Mouse (Mus musculus) lung, postnatal 10 days (tissue): Measurements from ENCODE around the gene Grin2c.

Source experiments
- DNase-seq: peaks from one replicate; pipeline ENCODE4 v3.0.0; 2021

Gene Grin2c

DNA sequence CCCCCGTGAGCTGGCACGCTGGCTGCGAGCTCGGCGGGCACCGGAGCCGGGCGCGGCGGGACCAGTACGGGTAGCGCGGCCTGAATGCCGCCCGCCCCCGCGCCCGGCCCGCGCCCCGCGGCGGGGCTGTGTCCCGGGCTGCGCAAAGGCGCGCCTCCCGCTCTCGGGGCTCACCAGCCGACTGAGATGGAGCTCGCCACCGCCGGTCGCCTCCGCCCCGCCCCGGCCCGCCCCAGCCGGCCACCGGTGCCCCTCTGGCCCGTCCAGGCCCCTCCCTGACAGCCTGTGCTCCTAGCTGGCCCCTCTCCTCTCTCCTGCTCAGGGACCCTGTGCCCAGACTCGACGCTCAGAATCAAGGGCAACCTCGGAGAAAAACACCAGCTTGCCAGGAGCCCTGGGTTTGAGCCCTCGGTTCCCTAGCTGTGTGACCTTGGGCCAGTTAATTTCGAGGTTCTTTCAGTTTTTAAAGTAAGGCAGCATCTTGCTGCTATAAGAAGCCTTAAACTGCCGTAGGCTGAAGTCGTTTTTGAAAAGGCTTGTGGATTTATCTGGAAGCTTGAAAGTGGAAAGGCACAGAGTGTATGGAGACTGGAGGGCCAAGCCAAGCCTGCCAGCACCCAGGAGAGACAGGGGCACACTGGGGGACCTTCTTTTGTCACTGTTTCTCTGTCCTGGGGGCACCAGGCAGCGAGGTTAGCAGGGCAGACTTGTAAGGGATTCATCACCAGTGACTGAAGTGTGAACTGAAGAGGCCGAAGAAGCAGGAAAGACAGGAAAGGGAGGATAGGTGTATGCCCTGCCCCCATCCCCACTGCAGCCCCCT, at the start of gene Grin2c:
TSS of gene Grin2c (minus strand) at position 183 of the 823 bp plus-strand sequence.
- DNase-seq: no peak

DNA sequence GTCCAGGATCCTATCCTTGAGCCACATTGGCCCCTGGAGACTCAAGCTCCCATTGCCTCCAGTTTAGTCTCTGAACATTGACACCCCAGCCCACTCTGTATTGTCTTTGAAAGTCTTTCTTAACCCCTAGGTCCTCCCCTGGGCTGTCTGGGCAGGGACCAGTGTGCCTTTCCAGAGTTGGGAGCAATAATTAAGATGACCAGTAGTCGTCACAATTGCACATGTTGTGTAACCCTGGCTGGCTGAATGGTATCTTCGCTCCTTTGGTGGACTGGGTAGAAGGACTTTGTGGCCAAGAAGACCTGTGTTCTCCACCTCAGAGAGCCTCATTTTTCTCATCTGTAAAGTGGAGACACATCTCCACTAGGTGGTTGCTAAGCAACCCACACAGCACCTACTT, 47.2 kb upstream of the Grin2c start:
- DNase-seq: no peak

DNA sequence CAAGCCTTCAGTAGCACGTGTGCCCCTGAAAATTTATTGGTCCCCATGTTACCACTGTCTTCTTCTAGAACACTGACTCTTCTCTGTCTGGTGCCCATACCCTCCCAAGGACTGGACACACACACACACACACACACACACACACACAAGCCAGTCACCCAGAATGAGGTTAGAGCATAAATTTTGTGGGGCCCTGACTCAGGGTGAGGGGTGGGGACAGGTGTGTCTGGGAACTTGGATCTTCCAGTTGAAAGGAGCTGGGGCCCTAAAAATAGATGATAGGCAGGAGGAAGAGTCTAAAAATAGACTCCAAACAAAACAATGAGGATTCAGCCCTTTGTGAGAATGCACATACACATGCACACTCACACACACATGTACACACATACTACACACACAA, 41.7 kb upstream of the Grin2c start:
- no peak for DNase-seq

DNA sequence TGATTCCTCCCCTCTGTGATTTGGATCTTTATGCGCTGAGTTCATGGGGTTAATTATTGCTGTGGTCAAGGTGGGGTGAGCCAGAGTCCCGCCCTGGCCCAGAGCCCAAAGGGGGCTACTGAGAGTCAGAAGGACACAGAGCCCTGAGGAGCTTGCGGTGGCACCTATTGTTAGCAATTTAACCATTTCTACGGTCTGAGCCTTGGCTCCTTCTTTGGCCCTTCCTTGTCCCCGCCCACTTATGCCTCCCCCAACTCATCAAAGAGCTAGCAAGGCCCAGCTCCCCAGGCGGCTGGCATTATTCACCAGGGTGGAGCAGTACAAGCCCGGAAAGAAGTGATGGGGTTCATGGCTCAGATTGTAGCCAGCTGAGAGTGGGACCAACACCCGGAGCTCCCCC, 39.8 kb upstream of the Grin2c start, which contains the start of gene Otop2:
TSS of gene Otop2 (plus strand) at position 301 of the 400 bp plus-strand sequence.
- DNase-seq: no peak

DNA sequence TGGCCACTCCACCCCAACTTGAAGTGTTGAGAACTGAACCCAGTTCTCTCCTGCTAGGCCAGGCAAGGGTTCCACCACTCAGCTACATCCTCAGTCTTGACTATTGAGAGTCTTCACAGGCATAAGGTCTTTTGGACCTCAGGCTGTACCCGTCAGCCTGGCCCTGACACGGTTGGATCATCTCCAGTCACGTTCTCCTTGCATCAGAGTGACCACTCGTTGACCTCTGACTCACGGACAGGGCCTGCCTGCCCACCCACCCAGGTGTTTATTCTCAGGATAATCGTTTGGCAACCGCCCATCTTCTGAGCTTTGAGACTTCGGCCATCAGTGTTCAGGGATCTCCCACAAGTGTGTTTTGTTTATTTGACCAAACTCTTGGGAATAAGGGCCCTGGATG, 36.1 kb upstream of the Grin2c start:
- peak; percentile 29 for DNase-seq

DNA sequence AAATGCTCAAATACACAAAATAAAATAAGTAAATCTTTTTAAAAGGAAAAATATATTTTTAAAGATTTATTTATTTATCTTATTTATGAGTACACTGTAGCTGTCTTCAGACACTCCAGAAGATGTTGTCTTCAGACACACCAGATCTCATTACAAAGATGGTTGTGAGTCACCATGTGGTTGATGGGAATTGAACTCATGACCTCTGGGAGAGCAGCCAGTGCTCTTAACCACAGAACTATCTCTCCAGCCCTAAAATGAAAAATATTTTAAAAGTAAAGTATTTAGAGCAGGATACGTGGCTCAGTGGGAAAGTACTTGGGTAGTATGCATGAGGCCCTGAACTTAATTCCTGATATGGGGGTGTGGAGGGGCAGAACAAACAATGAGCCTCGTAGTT, 34.3 kb upstream of the Grin2c start:
- DNase-seq: no peak

DNA sequence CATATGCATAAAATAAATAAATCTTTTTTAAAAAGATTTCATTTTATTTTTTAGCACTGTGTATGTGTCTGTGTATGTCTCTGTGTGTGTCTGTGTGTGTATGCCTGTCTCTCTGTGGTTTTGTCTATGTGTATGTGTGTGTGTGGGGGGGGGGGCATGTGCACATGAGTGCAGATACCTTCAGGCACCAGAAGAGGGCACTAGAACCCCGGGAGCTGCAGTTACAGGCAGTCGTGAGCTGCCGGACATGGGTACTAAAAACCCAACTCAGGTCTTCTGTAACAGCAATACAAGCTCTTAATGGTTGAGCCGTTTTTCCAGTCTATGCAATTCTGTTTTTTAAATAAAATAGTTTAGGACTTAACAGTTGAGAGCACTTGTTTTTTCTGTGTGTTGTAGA, 33.7 kb upstream of the Grin2c start:
- no peak for DNase-seq

DNA sequence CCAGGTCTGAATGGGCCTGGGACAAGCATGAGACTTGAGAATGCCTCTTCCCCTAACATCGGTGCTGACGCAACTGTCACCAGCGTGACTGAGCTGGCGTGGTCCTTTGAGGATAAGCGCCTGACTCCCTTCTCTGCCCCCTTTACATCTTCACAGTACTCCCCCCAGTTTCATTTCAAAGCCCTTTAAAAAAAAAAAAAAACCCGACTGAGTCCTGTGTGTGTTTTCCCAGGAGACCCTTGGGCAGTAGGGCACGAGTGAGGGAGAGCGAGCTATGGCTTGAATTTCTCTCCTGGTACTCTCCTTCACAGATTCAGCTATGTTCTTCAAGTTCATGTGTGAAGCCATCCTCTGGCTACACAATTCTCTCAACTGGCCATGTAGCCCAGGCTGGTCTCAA, 31.1 kb upstream of the Grin2c start:
- no peak for DNase-seq

DNA sequence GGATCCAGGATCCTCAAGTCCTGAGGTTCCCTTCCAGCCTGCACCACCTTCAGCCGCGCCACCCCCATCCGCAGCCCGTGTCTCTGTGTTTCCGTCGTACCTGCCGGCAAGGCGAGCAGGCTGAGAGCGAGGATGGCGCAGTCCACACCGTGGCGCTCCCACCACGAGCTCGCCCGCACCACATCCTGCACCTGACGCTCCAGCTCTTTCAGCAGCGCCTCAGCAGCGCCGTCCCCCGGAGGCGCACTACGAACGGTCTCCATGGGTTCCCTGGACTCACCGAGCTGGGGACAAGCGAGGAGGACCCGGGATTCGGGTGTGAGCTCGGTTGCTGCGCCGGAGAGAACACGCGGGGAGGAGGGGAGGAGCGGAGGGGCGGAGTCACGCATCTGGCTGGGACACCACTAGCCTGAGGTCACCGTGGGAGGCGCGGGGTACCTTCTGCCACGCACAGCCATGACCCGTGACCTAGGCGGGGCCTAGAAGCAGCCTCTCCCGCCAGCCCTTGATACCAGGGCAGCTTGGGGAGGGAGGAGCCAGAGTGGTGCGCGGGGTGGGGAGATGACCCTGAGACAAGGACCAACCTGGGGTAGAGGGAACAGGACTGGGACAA, 30.3 kb upstream of the Grin2c start, which contains the start of gene Fads6:
TSS of gene Fads6 (minus strand) at position 450 of the 613 bp plus-strand sequence.
- DNase-seq: peak; percentile 55

DNA sequence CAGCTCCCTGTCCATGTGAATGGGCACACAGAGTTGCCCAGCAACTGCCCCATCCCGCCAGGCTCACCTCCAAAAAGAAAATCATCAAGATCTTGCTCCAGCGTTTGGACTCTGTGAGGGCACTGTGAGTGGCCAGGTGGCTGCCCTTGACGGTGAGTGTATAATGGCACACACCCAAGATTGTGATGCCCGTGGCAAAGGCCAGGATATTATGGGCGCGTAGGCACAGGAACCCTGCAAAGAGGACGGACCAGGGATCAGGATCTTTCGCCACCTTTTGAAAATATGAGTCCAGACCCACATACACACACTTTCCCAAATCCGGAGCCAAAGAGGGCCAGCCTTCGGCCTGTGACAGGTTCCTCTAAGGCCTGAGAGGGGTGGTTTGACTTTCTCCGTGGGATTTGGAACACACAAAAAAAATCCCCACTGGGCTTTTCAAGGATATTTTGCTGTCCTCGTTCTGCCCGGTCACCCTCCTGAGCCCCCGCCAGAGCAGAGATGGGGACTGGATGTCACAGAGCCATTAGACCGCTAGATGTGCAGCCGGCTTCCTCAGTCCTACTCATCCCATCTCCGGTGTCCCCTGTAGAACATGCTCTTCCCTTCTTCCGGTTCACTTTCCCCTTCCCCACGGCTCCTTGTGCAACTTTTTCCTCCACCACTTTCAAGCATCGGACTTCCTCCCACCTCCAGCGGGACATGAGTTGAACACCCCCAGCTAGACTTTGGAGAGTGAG, 29.6 kb upstream of the Grin2c start:
- DNase-seq: no peak

DNA sequence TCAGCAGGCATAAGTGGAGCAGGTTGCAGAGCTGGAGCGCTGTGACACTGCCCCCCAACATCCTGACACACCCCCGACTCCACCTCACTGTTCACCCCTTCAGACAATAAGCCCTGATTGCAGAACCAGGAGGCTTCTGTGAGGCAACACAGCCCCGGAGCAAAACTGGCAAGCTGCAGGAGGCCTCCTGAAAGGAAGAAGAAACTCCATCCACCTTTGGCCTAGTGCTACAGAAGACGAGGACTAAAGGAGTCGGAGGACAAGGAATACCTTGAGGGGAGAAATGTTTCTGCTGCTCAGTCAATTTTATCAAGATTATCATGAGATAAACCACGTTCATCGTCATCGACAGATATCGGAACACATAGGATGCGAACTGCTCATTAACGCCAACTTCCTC, 28.9 kb upstream of the Grin2c start:
- no peak for DNase-seq

DNA sequence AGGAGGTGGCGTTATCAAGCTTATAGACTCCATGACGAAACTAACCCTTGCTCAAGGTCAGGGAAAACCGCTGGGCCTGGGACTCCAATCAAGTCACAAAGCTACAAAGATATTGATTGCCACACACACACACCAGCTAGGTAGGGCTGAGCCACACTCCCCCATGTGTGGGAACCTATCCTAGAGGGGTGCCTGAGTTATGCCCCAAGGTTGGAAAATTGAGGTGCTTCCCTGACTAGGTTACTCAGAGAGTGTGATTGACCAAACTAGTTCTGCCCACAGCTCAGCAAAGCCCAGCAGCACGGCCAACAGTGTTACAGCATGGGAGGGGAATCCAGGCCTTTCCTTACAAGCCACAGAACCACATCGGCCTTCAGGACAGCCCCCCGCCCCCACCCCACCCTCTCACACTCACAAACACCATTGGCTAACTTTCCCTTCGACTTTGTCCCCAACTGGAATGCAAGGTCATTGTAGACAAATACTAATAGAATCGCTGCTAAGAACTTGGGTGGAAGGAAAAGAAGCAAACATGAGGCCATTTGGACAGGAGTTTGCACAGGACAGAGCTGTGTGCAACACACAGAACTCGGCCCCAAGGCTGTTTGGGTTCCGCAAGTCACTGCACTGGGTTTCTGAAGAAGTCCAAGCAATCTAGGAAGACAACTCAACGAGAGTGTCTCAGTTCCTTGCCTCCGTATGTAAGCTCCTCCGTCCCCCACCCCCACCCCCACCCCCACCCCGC, 25.8 kb upstream of the Grin2c start:
- DNase-seq: no peak

DNA sequence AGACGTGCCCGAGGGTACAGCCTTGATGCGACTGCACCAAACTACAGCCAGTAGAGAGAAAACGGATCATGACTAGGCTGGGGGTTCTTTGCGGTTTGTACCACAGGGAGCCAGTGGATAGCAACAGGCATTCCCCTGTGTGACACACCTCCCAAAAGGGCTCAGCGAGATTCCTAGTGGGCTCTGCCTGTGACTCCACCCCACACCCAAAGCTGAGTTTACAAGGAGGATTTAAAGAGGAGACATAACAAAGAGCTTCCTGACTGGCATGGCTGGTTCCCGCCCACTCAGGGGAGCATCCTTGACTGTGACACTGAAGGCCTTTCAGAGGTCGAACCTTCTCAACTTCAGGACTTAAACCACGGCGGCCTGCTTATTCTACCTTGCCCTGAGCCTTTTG, 24.5 kb upstream of the Grin2c start:
- DNase-seq: no peak

DNA sequence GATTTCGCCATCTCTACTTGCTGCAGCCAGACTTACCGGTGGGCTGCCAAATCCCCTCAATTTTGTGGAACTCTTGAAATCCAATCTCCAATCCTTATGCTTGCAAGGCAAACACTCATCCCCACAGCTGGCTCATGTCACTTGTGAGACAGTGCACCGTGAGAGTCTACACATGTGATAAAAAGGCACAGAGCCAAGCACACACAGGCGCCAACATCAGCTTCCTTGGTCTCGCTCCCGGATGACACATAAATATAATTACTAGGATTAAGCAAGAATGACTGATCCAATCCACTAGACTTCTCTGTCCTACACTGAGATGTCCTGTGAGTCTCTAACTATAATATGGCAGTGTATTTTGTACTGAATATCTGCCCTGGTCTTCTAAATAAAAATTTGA, 23.9 kb upstream of the Grin2c start:
- DNase-seq: peak; percentile 88

DNA sequence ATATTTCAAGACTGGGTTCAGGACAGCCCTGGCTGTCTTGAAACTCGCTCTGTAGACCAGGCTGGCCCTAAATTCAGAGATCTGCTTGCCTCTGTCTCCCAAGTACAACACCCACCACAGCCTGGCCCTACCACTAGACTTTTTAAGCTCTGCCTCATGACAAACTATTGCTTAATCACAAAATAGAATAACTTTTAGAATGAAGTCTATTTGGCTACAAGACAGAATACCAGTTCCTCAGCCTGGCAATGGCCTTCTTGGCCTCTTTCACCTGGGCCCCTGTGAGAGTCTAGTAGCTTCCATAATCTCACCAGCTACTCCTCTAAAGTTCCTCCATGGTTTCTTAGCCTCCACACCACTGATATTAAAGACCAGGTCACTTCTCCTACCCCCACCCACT, 23.3 kb upstream of the Grin2c start:
- DNase-seq: no peak

DNA sequence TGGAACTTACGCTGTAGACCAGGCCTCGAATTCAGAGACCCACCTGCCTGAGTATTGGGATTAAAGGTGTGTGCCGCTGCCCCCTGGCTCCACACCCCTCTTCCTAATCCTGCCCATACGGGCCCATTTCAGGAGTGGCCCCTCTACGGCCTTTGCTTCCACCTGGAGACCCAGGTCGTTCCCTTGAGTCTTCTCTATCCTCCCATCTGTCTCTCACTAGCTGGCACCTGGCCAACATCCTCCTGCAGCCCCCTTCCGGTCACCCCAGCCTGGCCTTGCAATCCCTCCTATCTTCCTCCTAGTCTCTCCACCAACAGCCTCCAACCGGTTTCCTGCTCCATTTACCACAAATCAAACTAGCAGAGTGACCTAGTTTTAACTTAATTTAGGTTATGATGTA, 22.8 kb upstream of the Grin2c start:
- DNase-seq: no peak

DNA sequence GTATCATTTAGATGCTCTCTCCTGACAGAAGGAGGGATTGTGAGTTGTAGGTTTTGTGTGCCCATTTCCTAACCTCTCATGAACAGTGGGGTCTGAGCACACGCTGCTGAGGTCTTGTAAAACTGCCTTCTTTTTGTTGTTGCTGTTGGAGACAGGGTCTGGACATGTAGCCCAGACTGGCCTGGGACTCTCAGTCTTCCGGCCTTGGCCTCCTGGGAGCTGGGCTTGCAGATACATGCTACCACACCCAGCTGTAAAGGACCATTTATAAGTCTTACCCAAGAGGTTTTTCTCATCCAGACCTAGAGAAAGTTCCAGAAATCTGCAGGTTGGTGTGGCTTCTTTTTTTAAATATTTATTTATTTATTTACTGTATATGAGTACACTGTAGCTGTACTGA, 21.3 kb upstream of the Grin2c start:
- DNase-seq: no peak

DNA sequence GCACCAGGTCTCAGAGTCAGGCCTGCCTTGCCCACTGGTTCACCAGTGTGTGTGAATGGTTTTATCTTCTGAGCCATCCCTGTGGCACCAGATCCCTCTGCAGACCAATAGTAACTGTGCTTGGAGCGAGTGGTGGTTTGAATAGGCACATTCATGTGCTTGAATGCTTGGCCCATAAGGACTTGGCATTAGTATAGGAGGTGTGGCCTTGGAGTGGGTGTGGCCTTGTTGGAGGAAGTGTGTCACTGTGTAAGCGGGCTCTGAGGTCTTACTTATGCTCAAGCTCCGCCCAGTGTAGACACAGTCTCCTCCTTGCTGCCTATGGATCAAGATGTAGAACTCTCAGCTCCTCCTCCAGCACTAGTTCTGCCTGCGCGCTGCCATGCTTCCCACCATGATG, 20.3 kb upstream of the Grin2c start:
- DNase-seq: no peak

DNA sequence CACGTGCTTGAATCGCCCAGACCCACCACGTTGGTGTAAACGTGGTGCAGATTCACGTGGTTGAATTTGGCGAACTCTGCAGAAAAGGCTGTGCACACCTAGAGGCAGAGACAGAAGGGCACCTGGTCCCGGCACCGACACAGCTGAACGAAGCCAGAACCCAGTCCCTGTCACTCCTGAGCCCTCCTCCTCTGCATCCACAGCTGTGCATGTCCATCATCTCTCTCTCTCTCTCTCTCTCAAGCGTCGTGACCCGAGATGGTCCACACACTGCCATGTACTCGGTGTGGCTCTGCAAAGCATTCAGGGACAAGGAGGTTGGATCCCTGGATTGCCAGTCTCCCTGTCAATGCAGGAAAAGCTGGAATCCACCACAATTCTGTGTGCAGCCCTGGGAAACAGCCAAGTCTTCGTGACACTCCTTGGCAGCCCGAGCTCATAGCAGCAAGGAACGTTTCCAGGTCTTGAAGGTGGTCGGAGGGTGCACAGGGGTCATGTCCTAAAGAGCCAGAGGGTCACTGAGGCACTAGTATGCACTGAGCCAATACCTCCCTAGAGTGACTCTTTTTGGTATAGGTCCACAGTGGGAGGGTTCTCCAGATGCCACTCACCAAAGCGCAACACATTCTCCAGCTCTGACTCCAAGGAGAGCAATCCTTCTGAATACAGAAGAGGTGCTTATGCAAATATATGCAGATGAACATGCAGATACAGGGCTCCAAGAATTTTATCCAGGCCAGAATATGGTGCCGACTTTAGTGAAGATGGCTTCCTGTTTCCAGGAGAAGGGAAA, 19.4 kb upstream of the Grin2c start:
- no peak for DNase-seq

DNA sequence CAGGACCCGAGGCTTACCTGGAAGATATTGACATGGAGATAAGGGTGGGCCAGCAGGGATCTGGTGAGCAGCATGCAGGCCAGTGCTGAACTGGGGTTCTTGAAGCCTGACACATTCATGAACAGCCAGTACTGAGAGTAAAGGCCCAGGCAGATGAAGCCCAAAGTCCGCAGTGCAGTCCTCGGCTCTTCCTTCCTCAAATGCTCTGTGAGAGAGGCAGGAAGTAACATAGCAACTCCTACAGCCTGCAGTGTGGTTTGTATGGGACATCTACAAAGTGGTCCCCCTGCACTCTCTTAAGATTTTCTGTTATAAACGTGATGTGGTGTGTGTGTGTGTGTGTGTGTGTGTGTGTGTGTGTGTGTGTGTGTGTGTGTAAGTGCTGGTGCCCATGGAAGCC, 18.2 kb upstream of the Grin2c start:
- no peak for DNase-seq

DNA sequence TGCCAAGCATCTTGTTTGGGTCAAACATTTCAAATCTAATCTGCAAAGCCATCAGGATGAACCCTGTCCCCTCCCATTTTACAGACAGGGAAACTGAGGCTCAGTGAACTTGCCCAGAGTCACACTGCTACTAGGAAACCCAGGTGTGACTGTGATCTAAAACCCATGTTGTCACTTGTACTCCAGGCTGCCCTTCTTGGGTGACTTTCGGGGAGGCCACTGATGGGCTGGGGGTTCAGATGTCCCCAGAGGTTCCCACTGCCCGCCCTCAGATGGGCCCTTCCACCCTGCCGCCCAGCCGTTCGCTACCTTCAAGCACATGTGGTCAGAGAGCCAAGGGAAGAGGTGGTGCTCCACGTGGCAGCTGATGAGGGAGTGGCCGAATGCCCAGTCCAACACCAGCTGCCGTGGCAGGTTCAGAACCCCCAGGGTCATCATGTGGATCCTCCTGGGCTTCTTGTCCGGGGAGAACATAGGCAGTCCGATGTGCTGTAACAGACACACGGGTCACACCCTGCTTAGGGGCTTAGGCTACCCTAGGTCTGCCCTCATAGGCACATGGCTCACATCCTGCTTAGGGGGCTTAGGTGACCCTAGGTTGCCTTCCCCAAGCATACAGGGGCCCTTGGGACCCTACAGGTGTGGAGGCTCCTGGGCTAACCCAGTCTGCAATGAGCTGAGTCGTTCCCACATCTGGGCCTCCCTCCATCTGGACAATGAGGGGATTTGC, 17.0 kb upstream of the Grin2c start:
- no peak for DNase-seq

DNA sequence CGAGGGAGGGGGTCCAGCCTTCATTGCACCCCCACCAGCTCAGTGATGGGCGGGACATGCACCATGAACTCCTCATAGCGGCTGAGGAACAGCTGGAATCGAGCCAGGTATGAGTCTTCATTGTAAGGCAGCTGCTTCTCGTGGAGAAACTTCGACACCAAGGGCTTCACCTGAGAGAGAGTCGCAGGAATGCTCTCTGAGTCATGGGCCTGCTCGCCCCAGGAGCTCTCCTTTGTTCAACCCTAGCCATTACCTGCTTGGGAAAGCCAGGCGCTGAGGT, 16.4 kb upstream of the Grin2c start:
- no peak for DNase-seq
